Mouse (Mus musculus): ENCODE measurements around the gene Abca5.

- TF ChIP-seq CTCF (IDR thresholded peaks at IDR 0.05) (no peak), EP300 (IDR thresholded peaks at IDR 0.05) (no peak)
Measured at GRCm38 (mm10) chr11:110374036-110374435, 36.5 kb upstream of the Abca5 start.

Data from lung, postnatal 0 days (tissue).